In the genomic region with DNA sequence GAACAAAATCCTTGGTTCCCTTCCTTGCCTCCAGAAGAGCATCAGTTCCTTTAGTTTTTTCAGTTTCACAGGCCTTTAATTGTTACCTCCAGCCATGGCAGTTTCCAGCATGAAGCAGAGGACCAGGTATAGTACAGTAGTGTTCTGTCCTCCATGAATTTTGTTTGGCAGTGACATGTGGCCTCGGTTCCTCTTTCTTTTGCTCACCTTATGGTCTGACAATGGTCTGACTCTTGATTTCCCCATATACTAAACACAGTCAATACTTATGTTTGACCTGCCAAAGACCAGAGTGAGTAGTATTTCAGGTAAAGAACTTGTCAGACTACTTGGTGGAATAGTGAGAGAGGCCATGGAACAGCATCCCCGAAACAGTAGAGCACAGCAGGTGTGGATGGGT, we compare ENCODE assay signal across 34 mouse cellular contexts. TPM values are rescaled to one million over a fixed set of nuclear protein-coding genes. Genes with fewer than 3 reads are reported as not detected.
"Had no signal": no experiment of that assay in that cellular context is flagged by ENCODE, and none has a peak within 500 bp of the region (broad histone marks: within the 10 kb centered on the region; RNA-seq: fewer than 3 reads in every experiment).

No protein-coding gene starts in this region.

- H3K9ac ChIP-seq: embryonic facial prominence, embryonic 12.5 days; embryonic facial prominence, embryonic 13.5 days; embryonic facial prominence, embryonic 15.5 days; forebrain, embryonic 12.5 days; forebrain, embryonic 13.5 days; forebrain, embryonic 15.5 days; forebrain, postnatal 0 days had no signal

- ATAC-seq: forebrain, embryonic 13.5 days; forebrain, embryonic 14.5 days; forebrain, embryonic 15.5 days; forebrain, embryonic 16.5 days; forebrain, postnatal 0 days had no signal

- H3K27ac ChIP-seq: embryonic facial prominence, embryonic 12.5 days; embryonic facial prominence, embryonic 13.5 days; embryonic facial prominence, embryonic 15.5 days; forebrain, embryonic 10.5 days; forebrain, embryonic 12.5 days; forebrain, embryonic 13.5 days; forebrain, embryonic 15.5 days; gastrocnemius, adult 2 months; heart, adult 2 months had no signal

- DNase-seq: cerebellum, adult 2 months; cerebellum, adult 8-10 months; cerebellum, adult 9-10 months; cerebellum, adult 9-11 months; cerebellum, postnatal 10 days; cerebellum, postnatal 14 days; cerebellum, postnatal 25 days; cerebellum, postnatal 36 days; embryo, embryonic 11 days; forebrain, postnatal 0 days; gastrocnemius, adult 2 months; gastrocnemius, postnatal 10 days; gastrocnemius, postnatal 14 days; gastrocnemius, postnatal 25 days; gastrocnemius, postnatal 36 days; heart, adult 18-20 months; heart, adult 2 months had no signal

- H3K9me3 ChIP-seq: embryonic facial prominence, embryonic 10.5 days; embryonic facial prominence, embryonic 12.5 days; embryonic facial prominence, embryonic 13.5 days; embryonic facial prominence, embryonic 15.5 days; forebrain, embryonic 10.5 days; forebrain, embryonic 12.5 days; forebrain, embryonic 13.5 days; forebrain, embryonic 15.5 days had no signal

- H3K4me2 ChIP-seq: embryonic facial prominence, embryonic 12.5 days; embryonic facial prominence, embryonic 13.5 days; embryonic facial prominence, embryonic 15.5 days; forebrain, embryonic 12.5 days; forebrain, embryonic 13.5 days; forebrain, embryonic 15.5 days had no signal

- H3K27me3 ChIP-seq: embryonic facial prominence, embryonic 12.5 days; embryonic facial prominence, embryonic 13.5 days; embryonic facial prominence, embryonic 15.5 days; forebrain, embryonic 12.5 days; forebrain, embryonic 13.5 days; forebrain, embryonic 15.5 days had no signal

- H3K4me3 ChIP-seq: embryonic facial prominence, embryonic 10.5 days; embryonic facial prominence, embryonic 12.5 days; embryonic facial prominence, embryonic 13.5 days; embryonic facial prominence, embryonic 15.5 days; erythroblast, embryonic 14.5 days; forebrain, embryonic 10.5 days; forebrain, embryonic 12.5 days; forebrain, embryonic 13.5 days; forebrain, embryonic 15.5 days; gastrocnemius, adult 2 months; heart, adult 2 months had no signal

- H3K4me1 ChIP-seq: embryonic facial prominence, embryonic 12.5 days; forebrain, embryonic 12.5 days; forebrain, embryonic 13.5 days; forebrain, embryonic 15.5 days had no signal

- H3K36me3 ChIP-seq: embryonic facial prominence, embryonic 10.5 days; embryonic facial prominence, embryonic 12.5 days; embryonic facial prominence, embryonic 13.5 days; embryonic facial prominence, embryonic 15.5 days; forebrain, embryonic 10.5 days; forebrain, embryonic 12.5 days; forebrain, embryonic 15.5 days had no signal

RNA-seq across cellular contexts. Expression of a gene that starts 39.2 kb away (rescaled TPM):
- polyA plus RNA-seq: forebrain, embryonic 12.5 days; forebrain, postnatal 0 days; heart, adult 2 months had no signal

RNA-seq across cellular contexts. Expression of a gene that starts 48.4 kb away (rescaled TPM):
- polyA plus RNA-seq: cerebellum, adult 2 months; cortical plate, adult 2 months; embryonic facial prominence, embryonic 11.5 days; embryonic facial prominence, embryonic 12.5 days; embryonic facial prominence, embryonic 13.5 days; embryonic facial prominence, embryonic 14.5 days; embryonic facial prominence, embryonic 15.5 days; erythroblast, embryonic 14.5 days; forebrain, embryonic 10.5 days; forebrain, embryonic 11.5 days; forebrain, embryonic 12.5 days; forebrain, embryonic 13.5 days; forebrain, embryonic 14.5 days; forebrain, embryonic 15.5 days; forebrain, embryonic 16.5 days; forebrain, postnatal 0 days; frontal cortex, adult 2 months; gonadal fat pad, adult 2 months; heart, adult 2 months had no signal
